Mouse (Mus musculus) cortical plate, adult 2 months (tissue): ENCODE results near the gene Cpped1.

Experiments used
- CTCF ChIP-seq: fragments of 200-500 bp; IDR thresholded peaks from 2 replicates; pipeline ENCODE4 v1.5.1; 2011; ENCODE audit warnings: mild to moderate bottlenecking, control low read depth, low read length; ENCODE audit not compliant: insufficient read depth; ENCODE audit errors: extremely low read depth
- POLR2A ChIP-seq: fragments of 200-500 bp; IDR thresholded peaks from 2 replicates; pipeline ENCODE4 v1.6.1; 2011; ENCODE audit warnings: mild to moderate bottlenecking, low read length, control low read depth; ENCODE audit not compliant: insufficient read depth; ENCODE audit errors: extremely low read depth

DNA sequence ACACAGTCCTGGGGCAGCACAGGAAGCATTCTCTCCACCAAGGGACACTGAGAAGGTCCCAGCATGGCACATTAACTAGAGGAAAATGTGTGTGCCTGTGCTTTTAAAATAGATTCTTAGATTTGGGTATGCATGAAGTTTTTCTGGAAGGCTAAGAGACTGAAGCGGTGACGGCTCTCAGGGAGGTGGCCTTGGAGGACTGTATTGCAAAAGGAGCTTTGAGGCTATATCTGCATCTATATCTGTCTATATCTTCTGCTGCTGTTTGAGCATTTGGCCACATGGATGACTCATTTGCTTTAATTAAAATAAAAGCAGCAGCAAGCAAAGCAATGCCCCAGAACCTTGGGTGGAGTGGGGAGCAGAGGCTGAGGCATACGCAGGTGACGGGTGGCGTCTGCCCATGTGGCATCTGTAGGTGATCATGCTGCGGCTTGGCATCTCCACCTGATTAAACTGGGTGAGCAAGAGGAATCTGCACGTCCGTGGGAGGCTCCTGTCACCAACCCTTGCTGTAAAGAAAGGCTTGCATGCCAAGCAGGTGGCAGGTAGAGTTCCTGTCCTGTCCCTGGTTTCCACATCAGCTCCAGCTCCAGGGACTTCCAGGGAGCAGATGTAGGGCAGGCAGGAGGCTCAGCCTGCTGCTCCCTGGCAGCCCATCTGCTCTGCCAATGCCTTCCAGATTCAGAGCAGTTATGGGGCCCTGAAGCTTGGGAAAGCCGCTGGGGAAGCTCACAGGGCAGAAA is 130.4 kb downstream of the Cpped1 start:
- TF ChIP-seq CTCF, result no peak
- no peak for TF ChIP-seq POLR2A
